Mouse (Mus musculus): ENCODE measurements around the gene Gm340. TPM values are rescaled to one million over a fixed set of nuclear protein-coding genes. Genes with fewer than 3 reads are reported as not detected.

Gm340 gene
- polyA plus RNA-seq, 1 experiment from 2014 or later: 4.8 TPM

DNA sequence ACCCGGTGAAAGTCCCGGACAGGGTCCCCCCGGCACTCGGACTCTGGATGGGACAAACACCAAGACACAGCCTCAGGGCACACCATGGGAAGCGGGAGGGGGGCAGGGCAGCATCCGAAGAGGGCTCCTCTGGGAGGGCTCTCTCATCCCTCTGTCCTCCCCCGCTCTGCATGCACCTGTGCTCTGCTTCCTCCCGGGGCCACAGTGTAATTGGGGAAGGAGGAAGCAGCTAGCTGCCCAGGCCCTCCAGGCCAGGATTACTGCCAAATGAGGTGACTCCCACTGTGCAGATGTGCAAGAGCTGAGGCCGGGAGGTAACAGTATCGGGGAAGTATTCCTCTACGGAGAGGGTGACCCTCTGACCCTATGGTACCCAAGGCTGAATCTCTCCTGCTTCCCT, 18.5 kb downstream of the Gm340 start:
- no peaks in the 10 kb centered on the region for H3K36me3 ChIP-seq (ENCODE audit: control insufficient read depth, insufficient read depth, low read length)
- 64% methylated on average over 11 of the region's 11 CpGs for WGBS
- ATAC-seq (replicated peaks; ENCODE audit: low FRiP score, low TSS enrichment, low read depth): no peak

GRCm38 (mm10) chr19:41606208-41606987, 24.2 kb downstream of the Gm340 start:
- H3K27ac ChIP-seq (ENCODE audit: low read depth): no peak overlapping the region
- H3K9ac ChIP-seq (ENCODE audit: low read length): no peak overlapping the region
- ATAC-seq (replicated peaks; ENCODE audit: low FRiP score, low TSS enrichment, low read depth) (no peak), DNase-seq (ENCODE audit: low spot score) (no peak)
- no peaks in the 10 kb centered on the region for H3K27me3 ChIP-seq (replicated peaks; ENCODE audit: control insufficient read depth, insufficient read depth, low read length)
- no peaks in the 10 kb centered on the region for H3K9me3 ChIP-seq (ENCODE audit: control insufficient read depth, low read length)
- no peaks in the 10 kb centered on the region for H3K36me3 ChIP-seq (ENCODE audit: control insufficient read depth, insufficient read depth, low read length)
- H3K4me1 ChIP-seq (replicated peaks; ENCODE audit: control insufficient read depth, insufficient read depth, low read length): no peaks in the 10 kb centered on the region
- 86% methylated on average over 10 of the region's 10 CpGs for WGBS
- no peak overlapping the region for H3K4me2 ChIP-seq (ENCODE audit: low read length)
- H3K4me3 ChIP-seq (ENCODE audit: low read depth, low read length): no peak overlapping the region

More for the DNA sequence above, 18.5 kb downstream of the Gm340 start:
- Histone ChIP-seq H3K4me3 (ENCODE audit: low read depth, low read length) (no peak overlapping the region), H3K4me2 (ENCODE audit: low read length) (no peak overlapping the region), H3K9ac (ENCODE audit: low read length) (no peak overlapping the region), H3K9me3 (ENCODE audit: control insufficient read depth, low read length) (no peaks in the 10 kb centered on the region), H3K4me1 (replicated peaks; ENCODE audit: control insufficient read depth, insufficient read depth, low read length) (no peaks in the 10 kb centered on the region), H3K27me3 (replicated peaks; ENCODE audit: control insufficient read depth, insufficient read depth, low read length) (no peaks in the 10 kb centered on the region), H3K27ac (ENCODE audit: low read depth) (no peak overlapping the region)
- no peak for DNase-seq (ENCODE audit: low spot score)

- no peak for ATAC-seq (replicated peaks; ENCODE audit: low FRiP score, low TSS enrichment, low read depth)
- Histone ChIP-seq H3K27ac (ENCODE audit: low read depth) (no peak overlapping the region), H3K4me1 (replicated peaks; ENCODE audit: control insufficient read depth, insufficient read depth, low read length) (0 out of 2 replicates have a peak, but pooled peaks cover 2% of the 10 kb centered on the region), H3K9me3 (ENCODE audit: control insufficient read depth, low read length) (no peaks in the 10 kb centered on the region), H3K4me2 (ENCODE audit: low read length) (no peak overlapping the region), H3K27me3 (replicated peaks; ENCODE audit: control insufficient read depth, insufficient read depth, low read length) (no peaks in the 10 kb centered on the region), H3K4me3 (ENCODE audit: low read depth, low read length) (no peak overlapping the region), H3K36me3 (ENCODE audit: control insufficient read depth, insufficient read depth, low read length) (no peaks in the 10 kb centered on the region), H3K9ac (ENCODE audit: low read length) (no peak overlapping the region)
- WGBS: 66% methylated on average over 6 of the region's 6 CpGs
- DNase-seq (ENCODE audit: low spot score): no peak
Observed at GRCm38 (mm10) chr19:41611683-41612082, 29.5 kb downstream of the Gm340 start.

GRCm38 (mm10) chr19:41613325-41614087, 31.3 kb downstream of the Gm340 start:
- no peaks in the 10 kb centered on the region for H3K36me3 ChIP-seq (ENCODE audit: control insufficient read depth, insufficient read depth, low read length)
- no peak overlapping the region; the same call in 1 of the 2 replicates for H3K4me2 ChIP-seq (ENCODE audit: low read length)
- H3K4me1 ChIP-seq (replicated peaks; ENCODE audit: control insufficient read depth, insufficient read depth, low read length): 0 out of 2 replicates have a peak, but pooled peaks cover 2% of the 10 kb centered on the region
- H3K27ac ChIP-seq (ENCODE audit: low read depth): no peak overlapping the region
- no peak overlapping the region for H3K4me3 ChIP-seq (ENCODE audit: low read depth, low read length)
- WGBS: 27% methylated on average over 16 of the region's 16 CpGs
- no peaks in the 10 kb centered on the region for H3K27me3 ChIP-seq (replicated peaks; ENCODE audit: control insufficient read depth, insufficient read depth, low read length)
- 0 out of 2 replicates have a peak, but pooled peaks have one; percentile 59 for ATAC-seq (replicated peaks; ENCODE audit: low FRiP score, low TSS enrichment, low read depth)
- DNase-seq (ENCODE audit: low spot score): no peak
- H3K9ac ChIP-seq (ENCODE audit: low read length): no peak overlapping the region
- H3K9me3 ChIP-seq (ENCODE audit: control insufficient read depth, low read length): no peaks in the 10 kb centered on the region

- no peak overlapping the region for H3K4me2 ChIP-seq (ENCODE audit: low read length)
- H3K27me3 ChIP-seq (replicated peaks; ENCODE audit: control insufficient read depth, insufficient read depth, low read length): no peaks in the 10 kb centered on the region
- 68% methylated on average over 11 of the region's 11 CpGs for WGBS
- H3K4me1 ChIP-seq (replicated peaks; ENCODE audit: control insufficient read depth, insufficient read depth, low read length): 0 out of 2 replicates have a peak, but pooled peaks cover 2% of the 10 kb centered on the region
- ATAC-seq (replicated peaks; ENCODE audit: low FRiP score, low TSS enrichment, low read depth) (no peak), DNase-seq (ENCODE audit: low spot score) (no peak)
- no peaks in the 10 kb centered on the region for H3K36me3 ChIP-seq (ENCODE audit: control insufficient read depth, insufficient read depth, low read length)
- no peaks in the 10 kb centered on the region for H3K9me3 ChIP-seq (ENCODE audit: control insufficient read depth, low read length)
- H3K4me3 ChIP-seq (ENCODE audit: low read depth, low read length): no peak overlapping the region
- no peak overlapping the region for H3K27ac ChIP-seq (ENCODE audit: low read depth)
- no peak overlapping the region for H3K9ac ChIP-seq (ENCODE audit: low read length)
Observed at GRCm38 (mm10) chr19:41615606-41616224, 33.5 kb downstream of the Gm340 start.

DNA sequence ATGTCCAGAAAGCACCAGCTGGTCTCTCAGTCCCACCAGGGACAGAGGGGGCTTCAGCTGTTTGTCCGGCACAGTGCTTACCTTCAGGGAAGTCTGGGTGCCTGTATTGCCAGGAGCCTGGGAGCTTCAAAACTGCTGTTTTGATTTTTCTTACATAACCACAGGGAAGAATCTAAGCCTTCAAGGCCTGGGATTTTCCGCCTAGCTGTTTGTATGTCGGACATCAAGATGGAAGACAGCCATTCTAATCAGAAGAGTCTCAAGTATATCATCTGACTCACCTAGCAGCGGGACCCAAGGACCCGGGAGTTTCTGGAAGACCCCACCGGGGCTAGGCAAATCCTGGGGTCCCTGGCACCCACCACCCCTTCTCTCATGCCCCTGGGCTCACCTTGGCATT, 34.1 kb downstream of the Gm340 start:
- ATAC-seq (replicated peaks; ENCODE audit: low FRiP score, low TSS enrichment, low read depth): no peak
- no peaks in the 10 kb centered on the region for H3K36me3 ChIP-seq (ENCODE audit: control insufficient read depth, insufficient read depth, low read length)
- no peak overlapping the region for H3K27ac ChIP-seq (ENCODE audit: low read depth)
- DNase-seq (ENCODE audit: low spot score): no peak
- H3K4me3 ChIP-seq (ENCODE audit: low read depth, low read length): no peak overlapping the region
- H3K9ac ChIP-seq (ENCODE audit: low read length): no peak overlapping the region
- no peaks in the 10 kb centered on the region for H3K27me3 ChIP-seq (replicated peaks; ENCODE audit: control insufficient read depth, insufficient read depth, low read length)
- 0 out of 2 replicates have a peak, but pooled peaks cover 2% of the 10 kb centered on the region for H3K4me1 ChIP-seq (replicated peaks; ENCODE audit: control insufficient read depth, insufficient read depth, low read length)
- WGBS: 85% methylated on average over 6 of the region's 6 CpGs
- H3K4me2 ChIP-seq (ENCODE audit: low read length): no peak overlapping the region
- H3K9me3 ChIP-seq (ENCODE audit: control insufficient read depth, low read length): no peaks in the 10 kb centered on the region

DNA sequence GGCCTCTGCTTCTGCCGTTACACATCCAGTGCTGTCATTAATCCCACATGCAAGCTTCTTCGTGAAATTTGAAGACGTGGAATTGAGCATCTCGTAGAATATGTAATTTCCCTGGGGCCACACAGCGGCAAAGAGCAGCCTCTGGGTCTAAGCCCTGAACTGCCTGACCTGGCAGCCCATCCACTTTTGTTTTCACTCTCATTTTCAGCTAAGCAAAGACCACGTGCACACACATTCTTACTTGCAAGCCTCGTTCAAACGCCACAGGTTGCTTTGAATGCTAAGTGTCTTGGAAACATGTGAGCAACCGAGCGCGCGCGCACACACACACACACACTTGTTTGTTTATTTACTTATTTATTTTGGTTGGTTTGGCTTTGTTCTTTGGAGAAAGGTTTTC, 34.9 kb downstream of the Gm340 start:
- WGBS: 86% methylated on average over 13 of the region's 13 CpGs

DNA sequence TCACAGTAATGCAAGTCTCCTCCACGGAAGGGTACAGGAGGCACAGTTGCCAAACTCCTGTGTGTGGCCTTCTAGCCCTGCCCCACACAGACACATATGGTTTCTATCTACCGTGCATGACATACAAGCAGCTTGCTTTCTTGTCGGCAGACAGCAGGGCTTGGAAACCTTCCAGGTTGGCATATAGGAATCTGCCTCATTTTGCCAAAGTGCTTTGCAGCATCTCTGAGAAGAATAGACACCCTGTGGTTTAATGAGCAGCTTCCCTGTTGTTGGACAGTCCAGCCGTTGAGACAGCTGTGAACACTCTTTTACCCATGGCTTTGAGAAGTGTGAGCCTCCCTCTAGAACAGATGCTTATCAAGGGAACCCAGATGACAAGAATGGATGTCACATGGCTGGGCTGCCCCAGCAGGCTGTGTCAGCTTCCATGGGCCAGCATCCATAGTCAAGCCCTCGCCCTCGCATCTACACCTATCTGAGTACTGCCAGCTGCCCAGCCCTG, 36.0 kb downstream of the Gm340 start:
- Histone ChIP-seq H3K4me3 (ENCODE audit: low read depth, low read length) (no peak overlapping the region), H3K4me2 (ENCODE audit: low read length) (no peak overlapping the region), H3K27me3 (replicated peaks; ENCODE audit: control insufficient read depth, insufficient read depth, low read length) (no peaks in the 10 kb centered on the region), H3K27ac (ENCODE audit: low read depth) (no peak overlapping the region), H3K9ac (ENCODE audit: low read length) (no peak overlapping the region), H3K36me3 (ENCODE audit: control insufficient read depth, insufficient read depth, low read length) (no peaks in the 10 kb centered on the region), H3K4me1 (replicated peaks; ENCODE audit: control insufficient read depth, insufficient read depth, low read length) (0 out of 2 replicates have a peak, but pooled peaks cover under 1% of the 10 kb centered on the region), H3K9me3 (ENCODE audit: control insufficient read depth, low read length) (no peaks in the 10 kb centered on the region)
- WGBS: 56% methylated on average over 6 of the region's 6 CpGs
- ATAC-seq (replicated peaks; ENCODE audit: low FRiP score, low TSS enrichment, low read depth): no peak
- no peak for DNase-seq (ENCODE audit: low spot score)

More for the DNA sequence above, 34.9 kb downstream of the Gm340 start:
- no peaks in the 10 kb centered on the region for H3K27me3 ChIP-seq (replicated peaks; ENCODE audit: control insufficient read depth, insufficient read depth, low read length)
- H3K36me3 ChIP-seq (ENCODE audit: control insufficient read depth, insufficient read depth, low read length): no peaks in the 10 kb centered on the region
- DNase-seq (ENCODE audit: low spot score) (no peak), ATAC-seq (replicated peaks; ENCODE audit: low FRiP score, low TSS enrichment, low read depth) (no peak)
- H3K4me3 ChIP-seq (ENCODE audit: low read depth, low read length): no peak overlapping the region
- 0 out of 2 replicates have a peak, but pooled peaks cover 2% of the 10 kb centered on the region for H3K4me1 ChIP-seq (replicated peaks; ENCODE audit: control insufficient read depth, insufficient read depth, low read length)
- no peak overlapping the region for H3K27ac ChIP-seq (ENCODE audit: low read depth)
- no peak overlapping the region for H3K9ac ChIP-seq (ENCODE audit: low read length)
- H3K4me2 ChIP-seq (ENCODE audit: low read length): no peak overlapping the region
- no peaks in the 10 kb centered on the region for H3K9me3 ChIP-seq (ENCODE audit: control insufficient read depth, low read length)

All from intestine, embryonic 14.5 days (tissue).